Mouse (Mus musculus): ENCODE data around the gene Naa40. TPM values are rescaled to one million over a fixed set of nuclear protein-coding genes. Genes with fewer than 3 reads are reported as not detected.

The Naa40 gene
- polyA plus RNA-seq, 1 experiment from 2014 or later: 90.4 TPM

DNA sequence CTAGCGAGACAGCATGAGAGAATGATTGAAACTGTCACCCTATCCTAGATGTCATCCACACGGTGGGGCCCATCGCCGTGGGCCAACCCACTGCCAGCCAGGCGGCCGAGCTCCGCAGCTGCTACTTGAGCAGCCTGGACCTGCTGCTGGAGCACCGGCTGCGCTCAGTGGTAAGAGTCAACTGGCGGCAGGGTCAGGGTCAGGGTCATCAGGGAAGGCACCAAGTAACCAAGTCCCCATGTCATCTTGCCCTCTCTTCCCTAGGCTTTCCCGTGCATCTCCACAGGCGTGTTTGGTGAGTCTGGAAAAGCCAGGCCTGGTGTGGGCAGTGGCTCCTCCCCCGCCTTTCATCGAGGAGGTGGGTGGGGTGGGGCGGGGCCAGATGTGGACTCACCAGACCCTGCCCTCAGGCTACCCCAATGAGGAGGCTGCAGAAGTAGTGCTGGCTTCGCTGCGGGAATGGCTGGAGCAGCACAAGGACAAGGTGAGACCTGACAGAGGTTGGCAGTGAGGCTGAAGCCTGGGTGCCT, 44.2 kb downstream of the Naa40 start:
- H3K27me3 ChIP-seq (ENCODE audit: control insufficient read depth, insufficient read depth, low read length): peaks cover 4% of the 10 kb centered on the region
- H3K27ac ChIP-seq (ENCODE audit: low read depth, low read length): no peak overlapping the region
- 0 out of 2 replicates have a peak overlapping the region, but pooled peaks have one; percentile 14 for H3K9ac ChIP-seq (ENCODE audit: low read length)
- 11% methylated on average over 17 of the region's 17 CpGs for WGBS
- no peak overlapping the region for H3K4me3 ChIP-seq (ENCODE audit: low read depth, low read length)
- H3K9me3 ChIP-seq (ENCODE audit: control insufficient read depth, low read length): no peaks in the 10 kb centered on the region
- peaks cover 15% of the 10 kb centered on the region; the same call in 1 of the 2 replicates for H3K4me1 ChIP-seq (ENCODE audit: control insufficient read depth, insufficient read depth, low read length)
- peaks cover 13% of the 10 kb centered on the region for H3K36me3 ChIP-seq (ENCODE audit: control insufficient read depth, insufficient read depth, low read length)
- DNase-seq (ENCODE audit: low spot score) (peak; percentile 63), ATAC-seq (ENCODE audit: insufficient read depth, low FRiP score, low TSS enrichment) (peak; percentile 45)
- no peak overlapping the region for H3K4me2 ChIP-seq (ENCODE audit: low read depth)

DNA sequence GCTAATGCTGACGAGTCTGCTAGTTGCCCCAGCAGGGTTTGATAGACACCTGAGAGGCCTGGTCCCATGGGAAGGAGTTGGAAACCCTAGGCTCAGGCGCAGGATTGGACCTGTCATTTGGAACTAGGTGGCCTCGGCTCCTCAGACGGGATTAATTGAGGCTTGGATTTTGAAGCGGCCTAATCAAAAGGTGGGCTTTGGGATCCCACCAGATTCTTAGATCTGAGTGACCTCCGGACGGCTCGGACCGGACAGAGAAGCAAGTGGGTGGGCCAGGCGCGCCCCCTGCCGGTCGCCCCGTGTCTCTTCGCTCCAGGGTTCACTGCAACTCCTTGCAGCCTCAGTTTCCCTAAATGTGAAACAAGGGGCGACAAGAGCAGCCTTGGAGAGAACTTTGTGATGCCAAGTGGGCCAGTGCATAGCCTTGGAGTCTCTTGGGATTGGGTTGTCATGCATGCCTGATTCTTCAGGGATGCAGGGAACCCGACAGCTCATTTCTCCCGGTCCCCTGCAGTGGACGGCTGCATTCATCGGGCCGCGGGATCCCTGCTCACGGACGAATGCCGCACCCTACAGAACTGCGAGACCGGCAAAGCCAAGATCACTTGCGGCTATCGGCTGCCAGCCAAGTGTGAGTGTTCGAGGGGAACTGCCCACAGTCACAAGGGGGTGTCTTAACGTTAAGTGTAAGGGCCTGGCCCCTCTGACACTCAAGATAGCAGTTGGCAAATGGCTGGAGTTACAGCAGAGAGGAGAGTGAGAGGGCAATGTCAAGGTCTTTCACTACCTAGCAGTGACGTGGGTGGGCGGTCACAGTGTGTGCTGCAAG, 44.9 kb downstream of the Naa40 start:
- H3K9ac ChIP-seq (ENCODE audit: low read length): no peak overlapping the region
- H3K27me3 ChIP-seq (ENCODE audit: control insufficient read depth, insufficient read depth, low read length): peaks cover 8% of the 10 kb centered on the region
- H3K4me2 ChIP-seq (ENCODE audit: low read depth): no peak overlapping the region
- no peak overlapping the region for H3K4me3 ChIP-seq (ENCODE audit: low read depth, low read length)
- H3K27ac ChIP-seq (ENCODE audit: low read depth, low read length): no peak overlapping the region
- H3K9me3 ChIP-seq (ENCODE audit: control insufficient read depth, low read length): no peaks in the 10 kb centered on the region
- ATAC-seq (ENCODE audit: insufficient read depth, low FRiP score, low TSS enrichment) (no peak), DNase-seq (ENCODE audit: low spot score) (peak; percentile 74)
- peaks cover 15% of the 10 kb centered on the region; the same call in 1 of the 2 replicates for H3K4me1 ChIP-seq (ENCODE audit: control insufficient read depth, insufficient read depth, low read length)
- 18% methylated on average over 33 of the region's 33 CpGs for WGBS
- H3K36me3 ChIP-seq (ENCODE audit: control insufficient read depth, insufficient read depth, low read length): peaks cover 13% of the 10 kb centered on the region

DNA sequence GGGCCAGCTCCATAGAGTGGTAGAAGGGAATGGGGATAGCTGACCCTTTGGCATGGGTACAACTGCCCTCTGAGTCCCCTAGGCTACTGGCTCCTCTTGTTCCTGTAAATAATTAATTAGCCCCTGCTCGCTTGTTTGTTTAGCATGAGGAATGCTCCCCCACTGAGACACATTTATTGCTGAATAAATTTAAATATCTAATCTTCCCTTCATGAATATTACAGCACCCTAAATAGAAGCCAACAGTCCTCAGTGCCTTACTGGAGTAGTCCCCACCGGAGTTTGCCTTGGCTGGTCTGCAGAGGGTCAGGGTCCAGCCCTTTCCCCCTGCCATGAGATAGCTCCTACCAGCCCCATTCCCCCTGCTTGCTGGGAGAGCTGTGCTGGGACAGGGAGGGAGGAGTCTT, 48.4 kb downstream of the Naa40 start:
- H3K36me3 ChIP-seq (ENCODE audit: control insufficient read depth, insufficient read depth, low read length): no peaks in the 10 kb centered on the region
- DNase-seq (ENCODE audit: low spot score) (no peak), ATAC-seq (ENCODE audit: insufficient read depth, low FRiP score, low TSS enrichment) (no peak)
- no peak overlapping the region for H3K9ac ChIP-seq (ENCODE audit: low read length)
- peaks cover 19% of the 10 kb centered on the region for H3K27me3 ChIP-seq (ENCODE audit: control insufficient read depth, insufficient read depth, low read length)
- no peaks in the 10 kb centered on the region for H3K9me3 ChIP-seq (ENCODE audit: control insufficient read depth, low read length)
- peaks cover 16% of the 10 kb centered on the region for H3K4me1 ChIP-seq (ENCODE audit: control insufficient read depth, insufficient read depth, low read length)
- WGBS: 38% methylated on average over 2 of the region's 2 CpGs
- H3K4me3 ChIP-seq (ENCODE audit: low read depth, low read length): no peak overlapping the region
- no peak overlapping the region for H3K27ac ChIP-seq (ENCODE audit: low read depth, low read length)
- no peak overlapping the region for H3K4me2 ChIP-seq (ENCODE audit: low read depth)

DNA sequence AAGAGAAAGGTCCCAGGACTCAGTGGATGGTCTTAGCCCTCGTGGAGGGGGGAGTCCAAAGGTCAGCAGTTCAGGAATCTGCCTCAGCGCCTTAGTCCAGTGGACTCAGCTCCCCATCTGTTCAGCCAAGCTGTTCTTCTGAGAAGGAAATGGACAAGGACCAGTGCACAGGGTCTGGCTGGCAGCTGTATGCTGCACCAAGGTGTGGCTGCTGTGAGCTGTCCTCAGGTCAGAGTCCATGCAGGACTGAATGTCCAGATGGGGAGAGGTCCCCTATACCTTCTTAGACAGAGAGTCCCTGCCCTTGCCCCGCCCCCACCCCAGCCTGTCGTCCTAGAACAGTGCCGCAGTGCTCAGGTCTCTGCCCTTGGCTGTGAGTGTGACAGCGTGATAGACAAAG, 49.3 kb downstream of the Naa40 start:
- Histone ChIP-seq H3K27ac (ENCODE audit: low read depth, low read length) (no peak overlapping the region), H3K4me2 (ENCODE audit: low read depth) (no peak overlapping the region)

DNA sequence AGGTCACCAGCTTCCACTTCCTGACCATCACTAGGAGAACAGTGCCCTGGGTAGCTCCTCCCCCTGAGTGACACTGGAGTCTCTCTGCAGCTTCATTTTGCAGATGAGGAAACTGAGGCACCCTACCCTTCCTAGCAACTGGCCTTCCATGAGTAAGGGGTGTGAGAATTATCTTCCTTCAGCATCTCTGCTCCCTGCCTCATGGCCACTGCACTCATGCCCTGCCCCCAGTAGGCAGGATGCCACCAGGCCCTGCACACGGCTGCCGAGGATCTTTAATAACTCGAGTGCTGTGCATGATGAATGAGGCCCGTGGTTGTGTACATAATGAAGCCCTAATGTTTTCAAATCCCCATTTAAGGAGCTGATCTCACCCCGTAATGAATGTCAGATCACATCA, 50.0 kb downstream of the Naa40 start:
- Histone ChIP-seq H3K27me3 (ENCODE audit: control insufficient read depth, insufficient read depth, low read length) (peaks cover 27% of the 10 kb centered on the region), H3K27ac (ENCODE audit: low read depth, low read length) (no peak overlapping the region), H3K4me2 (ENCODE audit: low read depth) (no peak overlapping the region), H3K9me3 (ENCODE audit: control insufficient read depth, low read length) (no peaks in the 10 kb centered on the region), H3K4me1 (ENCODE audit: control insufficient read depth, insufficient read depth, low read length) (peaks cover 17% of the 10 kb centered on the region), H3K9ac (ENCODE audit: low read length) (no peak overlapping the region), H3K4me3 (ENCODE audit: low read depth, low read length) (no peak overlapping the region), H3K36me3 (ENCODE audit: control insufficient read depth, insufficient read depth, low read length) (no peaks in the 10 kb centered on the region)
- ATAC-seq (ENCODE audit: insufficient read depth, low FRiP score, low TSS enrichment): no peak
- WGBS: 73% methylated on average over 5 of the region's 5 CpGs
- DNase-seq (ENCODE audit: low spot score): no peak

More for the DNA sequence above, 49.3 kb downstream of the Naa40 start:
- H3K36me3 ChIP-seq (ENCODE audit: control insufficient read depth, insufficient read depth, low read length): no peaks in the 10 kb centered on the region
- DNase-seq (ENCODE audit: low spot score) (no peak), ATAC-seq (ENCODE audit: insufficient read depth, low FRiP score, low TSS enrichment) (no peak)
- H3K9ac ChIP-seq (ENCODE audit: low read length): no peak overlapping the region
- no peak overlapping the region for H3K4me3 ChIP-seq (ENCODE audit: low read depth, low read length)
- H3K9me3 ChIP-seq (ENCODE audit: control insufficient read depth, low read length): no peaks in the 10 kb centered on the region
- WGBS: 39% methylated on average over 6 of the region's 6 CpGs
- peaks cover 15% of the 10 kb centered on the region for H3K4me1 ChIP-seq (ENCODE audit: control insufficient read depth, insufficient read depth, low read length)
- H3K27me3 ChIP-seq (ENCODE audit: control insufficient read depth, insufficient read depth, low read length): peaks cover 27% of the 10 kb centered on the region

DNA sequence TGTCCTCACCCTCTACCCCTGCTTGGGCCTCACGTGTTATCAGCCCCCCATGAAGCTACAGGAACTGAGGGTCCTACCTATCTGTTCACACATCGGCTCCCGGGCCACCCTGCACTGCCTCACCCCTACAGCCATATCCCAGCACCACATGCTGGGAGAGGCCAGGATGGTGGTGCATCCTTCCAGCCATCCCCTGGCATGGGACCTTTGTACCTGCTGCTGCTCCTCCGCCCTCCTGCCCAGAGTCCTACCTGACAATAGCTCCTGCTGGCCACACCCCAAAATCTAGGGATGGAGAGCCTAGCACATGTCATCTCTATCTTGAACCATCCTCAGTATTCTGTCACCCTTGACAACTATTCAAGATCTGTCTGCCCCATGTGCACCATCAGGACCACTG, 52.0 kb downstream of the Naa40 start:
- Histone ChIP-seq H3K9ac (ENCODE audit: low read length) (no peak overlapping the region), H3K4me2 (ENCODE audit: low read depth) (no peak overlapping the region), H3K27me3 (ENCODE audit: control insufficient read depth, insufficient read depth, low read length) (peaks cover 25% of the 10 kb centered on the region), H3K4me1 (ENCODE audit: control insufficient read depth, insufficient read depth, low read length) (peaks cover 25% of the 10 kb centered on the region), H3K4me3 (ENCODE audit: low read depth, low read length) (no peak overlapping the region), H3K27ac (ENCODE audit: low read depth, low read length) (no peak overlapping the region), H3K9me3 (ENCODE audit: control insufficient read depth, low read length) (no peaks in the 10 kb centered on the region), H3K36me3 (ENCODE audit: control insufficient read depth, insufficient read depth, low read length) (no peaks in the 10 kb centered on the region)
- ATAC-seq (ENCODE audit: insufficient read depth, low FRiP score, low TSS enrichment) (no peak), DNase-seq (ENCODE audit: low spot score) (no peak)
- 68% methylated on average over 4 of the region's 4 CpGs for whole genome bisulfite sequencing

DNA sequence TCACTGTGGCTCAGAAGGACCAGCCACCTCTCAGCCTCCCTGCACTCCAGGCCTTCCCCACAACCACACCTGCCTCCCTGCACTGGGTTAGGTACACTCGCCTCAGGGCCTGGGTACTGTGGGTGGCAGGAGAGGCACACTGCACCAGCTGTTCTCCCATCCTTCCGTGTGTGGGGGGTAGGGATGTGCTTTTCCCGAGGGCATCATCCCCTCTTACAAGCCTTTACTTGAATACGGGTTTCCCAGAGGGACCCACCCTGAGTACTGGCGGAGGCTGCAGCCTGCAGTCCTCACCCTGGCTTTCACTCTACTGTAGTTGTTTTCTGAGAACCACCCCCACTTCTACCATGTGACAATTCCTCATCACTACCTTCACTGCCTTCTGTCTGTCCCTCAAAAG, 53.8 kb downstream of the Naa40 start:
- 46% methylated on average over 5 of the region's 5 CpGs for WGBS
- Histone ChIP-seq H3K9me3 (ENCODE audit: control insufficient read depth, low read length) (no peaks in the 10 kb centered on the region), H3K4me1 (ENCODE audit: control insufficient read depth, insufficient read depth, low read length) (peaks cover 24% of the 10 kb centered on the region), H3K4me3 (ENCODE audit: low read depth, low read length) (no peak overlapping the region), H3K27me3 (ENCODE audit: control insufficient read depth, insufficient read depth, low read length) (peaks cover 40% of the 10 kb centered on the region), H3K9ac (ENCODE audit: low read length) (no peak overlapping the region; the same call in 1 of the 2 replicates), H3K4me2 (ENCODE audit: low read depth) (no peak overlapping the region), H3K27ac (ENCODE audit: low read depth, low read length) (0 out of 2 replicates have a peak overlapping the region, but pooled peaks have one; percentile 8), H3K36me3 (ENCODE audit: control insufficient read depth, insufficient read depth, low read length) (no peaks in the 10 kb centered on the region)
- DNase-seq (ENCODE audit: low spot score) (no peak), ATAC-seq (ENCODE audit: insufficient read depth, low FRiP score, low TSS enrichment) (no peak)

DNA sequence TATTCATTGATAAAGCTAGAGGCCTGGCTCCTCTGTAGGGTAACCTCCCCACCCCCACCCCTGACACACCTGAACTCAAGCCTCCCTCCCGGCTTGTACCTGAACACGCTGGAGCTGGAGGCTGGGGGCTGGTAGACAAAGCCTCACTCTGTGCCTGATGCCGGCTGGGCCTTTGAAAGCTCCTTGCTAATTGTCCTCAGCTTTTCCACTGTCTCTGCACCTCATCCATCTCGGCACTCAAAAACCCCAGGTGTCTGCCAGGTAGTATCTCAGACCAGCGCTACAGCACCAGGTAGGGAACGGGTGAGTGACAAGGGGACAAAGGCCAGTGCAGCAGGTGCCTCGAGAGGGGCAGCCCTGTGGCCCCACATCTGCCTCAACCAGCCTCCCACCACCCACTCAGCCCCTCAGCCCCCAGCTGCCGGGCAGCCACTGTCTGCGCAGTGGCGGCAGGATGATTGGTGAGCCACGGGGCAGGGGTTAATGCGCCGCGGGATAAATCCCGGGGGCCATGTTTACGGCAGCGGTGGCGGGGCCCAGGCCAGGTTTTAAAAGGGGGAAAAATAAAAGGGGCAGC, 55.2 kb downstream of the Naa40 start:
- 0 out of 2 replicates have a peak overlapping the region, but pooled peaks have one; percentile 8 for H3K9ac ChIP-seq (ENCODE audit: low read length)
- no peaks in the 10 kb centered on the region for H3K9me3 ChIP-seq (ENCODE audit: control insufficient read depth, low read length)
- H3K27ac ChIP-seq (ENCODE audit: low read depth, low read length): no peak overlapping the region
- no peak overlapping the region for H3K4me3 ChIP-seq (ENCODE audit: low read depth, low read length)
- H3K27me3 ChIP-seq (ENCODE audit: control insufficient read depth, insufficient read depth, low read length): peaks cover 43% of the 10 kb centered on the region
- WGBS: 1% methylated on average over 18 of the region's 18 CpGs
- DNase-seq (ENCODE audit: low spot score): peak; percentile 79
- peak; percentile 56; the same call in 1 of the 2 replicates for ATAC-seq (ENCODE audit: insufficient read depth, low FRiP score, low TSS enrichment)
- H3K36me3 ChIP-seq (ENCODE audit: control insufficient read depth, insufficient read depth, low read length): no peaks in the 10 kb centered on the region
- H3K4me2 ChIP-seq (ENCODE audit: low read depth): peak overlapping the region; percentile 17; the same call in 1 of the 2 replicates
- peaks cover 26% of the 10 kb centered on the region for H3K4me1 ChIP-seq (ENCODE audit: control insufficient read depth, insufficient read depth, low read length)
